17 mouse cellular contexts compared by ENCODE assay signal in the genomic region with DNA sequence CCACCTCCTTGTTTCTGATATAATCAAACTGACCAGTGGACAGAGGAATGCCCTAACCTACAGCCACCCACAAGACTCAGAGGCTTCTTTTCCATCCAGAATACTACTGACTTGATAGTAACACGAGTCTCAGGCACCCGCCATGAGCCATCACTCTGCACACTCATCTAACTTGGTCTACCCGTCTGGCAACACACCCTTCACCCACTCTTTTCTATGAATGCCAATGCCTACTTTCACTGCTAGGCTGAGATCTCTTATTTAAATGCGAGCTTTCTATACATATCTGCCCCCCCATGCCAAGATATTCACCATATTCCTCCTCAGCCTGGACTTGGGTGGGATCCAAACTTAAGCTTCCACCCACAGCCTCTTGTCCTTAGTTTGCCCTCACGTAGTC.
"Had no signal": no experiment of that assay in that cellular context is flagged by ENCODE, and none has a peak within 500 bp of the region (broad histone marks: within the 10 kb centered on the region; RNA-seq: fewer than 3 reads in every experiment).

No protein-coding gene starts in this region.

- DNase-seq: retina, postnatal 1 day; right cerebral cortex, adult 18-20 months; right cerebral cortex, postnatal 14 days; right cerebral cortex, postnatal 25 days; right cerebral cortex, postnatal 4 days; spleen, adult 18-20 months; thymus, adult 18-20 months; thymus, adult 2 months; thymus, postnatal 14 days; thymus, postnatal 25 days; thymus, postnatal 36 days; thymus, postnatal 4 days had no signal

- H3K9me3 ChIP-seq: neural tube, embryonic 12.5 days; neural tube, embryonic 13.5 days; neural tube, embryonic 15.5 days; stomach, embryonic 15.5 days had no signal

- H3K4me1 ChIP-seq: neural tube, embryonic 12.5 days; stomach, embryonic 15.5 days had no signal

- H3K4me2 ChIP-seq: neural tube, embryonic 12.5 days; neural tube, embryonic 13.5 days; neural tube, embryonic 15.5 days; stomach, embryonic 15.5 days had no signal

- H3K27ac ChIP-seq: neural tube, embryonic 12.5 days; neural tube, embryonic 13.5 days; neural tube, embryonic 15.5 days; stomach, embryonic 15.5 days; stomach, postnatal 0 days had no signal

- H3K27me3 ChIP-seq: neural tube, embryonic 12.5 days; neural tube, embryonic 13.5 days; neural tube, embryonic 15.5 days; stomach, embryonic 15.5 days had no signal

- H3K36me3 ChIP-seq: neural tube, embryonic 12.5 days; neural tube, embryonic 13.5 days; neural tube, embryonic 15.5 days; stomach, embryonic 15.5 days had no signal

- H3K4me3 ChIP-seq: neural tube, embryonic 12.5 days; neural tube, embryonic 13.5 days; neural tube, embryonic 15.5 days; stomach, embryonic 15.5 days had no signal

- H3K9ac ChIP-seq: neural tube, embryonic 12.5 days; neural tube, embryonic 13.5 days; neural tube, embryonic 15.5 days; stomach, embryonic 15.5 days had no signal
